Mouse (Mus musculus): ENCODE measurements around the gene Ddit4.

Gene Ddit4

DNA sequence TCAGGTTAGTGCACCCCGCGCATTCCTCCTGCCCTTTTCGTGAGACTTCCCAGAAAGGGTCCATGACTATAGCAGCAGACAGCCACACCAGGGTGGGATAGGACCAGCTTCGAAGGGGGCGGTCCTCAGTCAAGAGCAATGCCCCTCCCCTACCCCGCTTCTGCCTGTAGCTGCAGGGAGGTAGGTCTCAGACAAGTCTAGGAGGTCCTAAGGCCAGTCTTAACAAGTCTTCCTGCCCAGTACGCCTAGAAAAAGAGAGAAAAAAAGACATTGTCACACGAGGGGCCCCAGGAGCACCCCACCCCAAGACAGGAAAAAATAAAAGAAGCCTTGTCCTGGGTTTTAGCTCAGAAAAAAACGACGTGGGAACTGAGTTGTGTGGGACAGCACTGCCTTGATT, 35.0 kb downstream of the Ddit4 start:
- DNase-seq (ENCODE audit: low read depth): no peak

DNA sequence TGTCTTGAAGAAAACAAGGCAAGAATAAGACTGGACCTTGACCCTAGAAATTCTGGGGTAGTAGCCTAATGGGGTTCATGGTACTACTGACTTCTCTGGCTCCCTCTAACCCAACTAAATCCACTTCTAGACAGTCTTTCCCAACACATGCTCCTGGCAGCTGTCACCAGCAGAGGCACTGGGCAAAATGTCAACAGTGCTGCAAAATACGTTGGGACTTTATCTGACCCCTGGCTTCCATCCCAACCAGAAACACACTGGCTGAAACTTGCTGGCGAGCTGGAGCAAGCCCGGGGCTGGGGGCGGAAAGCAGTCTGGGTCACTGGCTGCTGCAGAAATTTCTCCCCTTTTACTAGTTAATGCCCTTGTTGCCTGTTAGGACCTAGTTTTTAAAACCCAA, 35.5 kb downstream of the Ddit4 start:
- peak; percentile 90 for DNase-seq (ENCODE audit: low read depth)

DNA sequence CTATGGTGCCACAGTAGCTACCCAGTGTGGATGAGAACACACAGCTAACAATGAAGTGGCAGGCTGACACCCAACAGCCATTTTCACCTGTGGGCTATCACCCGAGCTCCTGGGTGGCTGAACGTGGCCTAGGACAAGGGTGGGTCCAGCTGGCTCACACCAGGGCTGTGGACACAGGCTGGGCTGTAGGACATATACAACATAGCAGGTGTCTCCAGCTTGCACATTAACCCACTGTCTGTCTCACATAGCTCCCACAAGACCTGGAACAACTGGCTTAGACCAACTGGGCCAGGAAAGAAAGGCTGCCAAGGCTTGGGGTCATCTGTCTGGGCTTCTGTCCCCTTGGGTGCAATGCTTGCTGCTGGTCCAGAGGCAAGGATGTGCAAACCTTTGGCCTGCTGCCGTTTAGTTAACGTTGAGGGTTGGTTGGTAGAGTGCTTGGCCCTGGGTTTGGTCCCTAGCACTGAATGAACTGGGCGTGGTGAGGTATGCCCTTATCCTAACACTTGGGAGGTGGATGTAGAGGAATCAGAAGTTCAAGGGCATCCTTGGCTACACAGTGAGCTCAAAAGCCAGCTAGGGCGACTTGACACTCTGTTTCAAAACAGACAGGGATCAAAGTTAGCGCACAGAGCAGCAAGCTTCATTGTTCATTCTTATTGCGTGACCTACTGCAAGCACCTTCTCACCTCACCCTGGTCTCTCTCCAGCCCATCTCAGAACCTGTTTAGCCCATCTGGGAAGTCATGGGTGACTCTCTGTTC, 36.3 kb downstream of the Ddit4 start:
- DNase-seq (ENCODE audit: low read depth): no peak

DNA sequence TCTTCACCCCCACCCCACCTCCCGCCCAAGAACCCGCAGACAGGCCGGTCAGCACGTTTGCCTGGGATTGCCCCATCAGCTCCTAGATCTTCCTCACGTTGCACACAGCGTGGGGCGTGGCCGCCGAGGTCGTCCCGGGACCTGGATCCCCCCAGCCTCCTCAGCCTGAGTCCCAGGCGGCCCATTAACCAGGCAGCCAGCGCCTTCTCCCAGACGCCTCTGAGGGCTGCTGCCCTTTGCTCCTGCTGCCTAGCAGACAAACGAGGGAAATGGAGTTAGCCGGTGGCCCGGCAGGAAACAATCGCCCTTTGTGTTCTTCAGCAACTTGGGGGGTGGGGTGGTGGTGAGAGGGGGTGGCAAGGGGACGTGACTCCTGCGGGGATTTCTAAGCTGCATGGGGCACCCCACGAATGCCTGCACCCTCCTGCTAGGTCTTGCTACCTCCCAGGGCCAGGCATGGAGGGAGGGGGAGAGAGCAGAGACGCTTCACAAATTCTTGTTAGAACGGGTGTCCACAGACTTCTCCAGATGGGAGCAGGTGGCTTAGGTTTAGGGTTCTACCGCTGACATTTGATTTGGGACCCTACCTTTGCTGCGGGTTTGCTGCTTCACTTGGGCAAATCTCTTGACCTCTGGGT, 40.0 kb downstream of the Ddit4 start:
- no peak for DNase-seq (ENCODE audit: low read depth)

DNA sequence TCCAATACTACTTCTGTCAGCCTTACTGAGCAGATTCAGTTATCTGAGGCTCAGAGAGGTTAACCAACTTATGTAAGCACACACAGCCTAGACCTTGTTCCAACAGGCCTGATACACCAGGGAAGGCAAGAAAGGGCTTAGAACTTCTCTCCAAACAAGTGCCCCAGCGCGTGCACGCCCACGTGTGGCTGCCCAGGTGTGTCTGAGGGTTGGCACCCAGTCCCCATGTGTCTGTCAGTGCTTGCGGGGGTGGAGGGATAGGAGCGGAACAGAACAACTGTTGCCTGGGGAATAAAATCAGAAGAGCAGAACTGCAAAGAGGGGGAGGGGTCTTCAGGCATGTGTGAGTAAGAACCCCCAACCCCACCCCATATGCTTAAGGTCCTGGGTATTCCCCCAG, 40.5 kb downstream of the Ddit4 start:
- no peak for DNase-seq (ENCODE audit: low read depth)

DNA sequence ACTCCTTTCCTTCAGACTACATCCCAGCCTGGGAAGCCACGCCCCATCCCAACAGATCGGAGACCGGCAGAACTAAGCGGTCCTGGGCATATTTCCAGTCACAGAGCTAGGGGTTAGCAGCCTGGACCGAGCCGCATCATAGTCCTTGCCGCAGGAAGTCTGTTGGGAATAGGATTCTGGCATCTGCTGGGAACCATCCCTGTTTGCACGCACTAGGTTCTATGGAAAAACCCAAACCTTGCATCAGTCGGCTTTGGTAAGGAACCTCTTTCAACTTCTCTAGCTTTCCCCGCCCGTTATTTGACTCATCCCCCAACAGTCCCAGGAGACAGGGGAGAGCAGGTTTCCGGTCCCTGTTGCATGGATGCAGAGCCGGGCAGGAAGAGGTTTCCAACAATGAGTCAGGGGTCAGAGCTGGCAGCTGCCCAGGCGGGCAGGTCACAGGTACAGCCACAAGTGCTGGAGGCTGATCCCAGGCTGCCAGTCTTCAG, 42.2 kb downstream of the Ddit4 start:
- DNase-seq (ENCODE audit: low read depth): peak; percentile 99

DNA sequence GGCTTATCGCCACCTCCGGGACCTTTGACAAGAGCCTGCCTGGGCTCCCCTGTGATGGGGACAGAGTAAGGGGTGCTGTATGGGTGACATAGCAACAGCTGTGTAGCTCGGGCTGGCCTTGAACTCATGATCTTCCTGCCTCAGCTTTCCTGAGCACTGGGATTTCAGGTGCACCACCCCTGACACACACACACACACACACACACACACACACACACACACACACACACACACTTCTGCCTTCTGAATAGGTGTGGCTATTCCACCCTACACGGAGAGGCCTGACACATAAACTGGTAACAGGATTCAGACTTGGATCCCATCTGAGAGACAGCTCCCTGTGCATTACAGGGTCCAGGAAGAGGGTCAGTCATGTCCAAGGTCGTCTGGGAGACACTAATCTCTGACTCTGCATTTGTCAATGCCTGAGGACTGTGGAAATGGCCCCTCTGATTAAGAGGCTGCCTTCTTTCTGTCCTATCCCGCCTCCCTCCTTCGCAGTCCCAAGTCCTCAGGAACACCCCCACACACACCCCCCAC, 42.8 kb downstream of the Ddit4 start:
- DNase-seq (ENCODE audit: low read depth): no peak

DNA sequence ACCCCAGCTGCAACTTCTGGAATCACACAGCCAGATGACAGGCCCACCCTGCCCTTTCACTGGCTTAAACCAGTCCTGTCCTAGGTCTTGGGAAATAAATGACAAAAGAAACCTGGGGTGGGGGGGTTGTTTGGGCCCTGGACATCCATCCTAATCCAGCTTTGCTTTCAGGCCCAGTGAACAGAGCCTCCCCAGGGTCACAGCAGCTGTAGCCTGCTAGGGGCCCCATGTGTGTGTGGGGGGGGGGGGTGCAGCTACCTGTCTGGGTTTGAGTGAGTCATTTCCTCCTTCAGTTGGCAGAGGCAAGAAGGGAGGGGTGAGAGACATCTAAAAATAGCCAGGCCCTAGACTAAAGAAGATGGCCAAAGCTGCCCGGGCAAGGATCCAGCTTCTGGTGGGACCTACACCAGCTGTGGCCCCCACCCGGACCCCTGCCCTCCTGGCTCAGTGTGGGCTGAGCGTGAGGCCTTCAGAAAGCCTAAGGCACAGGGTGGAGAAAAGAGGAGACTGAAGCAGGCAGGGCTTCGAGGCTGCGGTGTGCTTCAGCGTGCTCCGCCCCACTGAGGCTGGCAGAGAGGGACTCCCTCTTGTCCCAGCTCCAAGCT, 43.8 kb downstream of the Ddit4 start:
- DNase-seq (ENCODE audit: low read depth): peak; percentile 89

DNA sequence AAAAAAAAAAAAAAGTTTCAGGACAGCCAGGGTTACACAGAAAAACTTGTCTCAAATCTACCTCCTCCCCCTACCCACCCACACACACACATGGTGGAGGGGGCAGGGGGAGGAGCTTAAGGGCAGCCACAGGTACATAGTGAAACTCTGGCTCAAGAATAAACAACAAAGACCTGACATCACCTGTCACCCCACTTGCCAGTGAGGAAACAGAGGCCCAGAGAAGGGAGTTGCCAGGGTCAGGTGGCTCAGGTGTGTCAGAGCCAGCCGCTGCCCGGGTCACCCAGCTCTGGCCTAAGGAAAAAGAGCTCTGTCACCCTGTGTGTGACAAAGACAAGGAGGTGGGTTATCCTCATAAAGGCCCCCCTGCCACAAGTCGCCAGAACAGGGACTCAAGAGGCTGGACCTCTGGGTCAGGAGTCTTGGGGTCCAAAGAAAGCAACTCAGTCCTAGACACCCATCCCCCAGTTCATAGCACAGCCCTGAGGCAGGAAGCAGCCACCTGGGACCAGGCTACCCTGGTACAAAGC, 44.5 kb downstream of the Ddit4 start:
- DNase-seq (ENCODE audit: low read depth): no peak

DNA sequence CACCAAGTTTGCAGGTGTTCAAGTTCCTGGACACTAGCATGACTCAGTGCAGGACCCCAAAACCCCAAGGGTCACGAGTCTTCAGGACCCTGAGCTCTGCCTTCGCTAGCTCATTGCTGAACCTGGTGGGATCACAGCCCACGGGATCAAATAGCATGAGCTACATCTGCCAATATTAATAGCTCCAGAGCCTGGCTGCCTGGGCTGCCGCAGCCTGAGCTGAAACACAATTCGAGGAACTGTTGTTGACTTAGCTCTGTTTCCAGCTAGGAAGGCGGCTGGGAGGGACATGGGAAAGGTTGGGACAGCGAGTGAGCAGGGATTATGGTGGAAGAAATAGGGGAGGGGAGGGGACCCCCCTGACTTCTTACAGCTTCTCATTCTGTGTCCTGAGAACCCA, 48.5 kb downstream of the Ddit4 start:
- no peak for DNase-seq (ENCODE audit: low read depth)

DNA sequence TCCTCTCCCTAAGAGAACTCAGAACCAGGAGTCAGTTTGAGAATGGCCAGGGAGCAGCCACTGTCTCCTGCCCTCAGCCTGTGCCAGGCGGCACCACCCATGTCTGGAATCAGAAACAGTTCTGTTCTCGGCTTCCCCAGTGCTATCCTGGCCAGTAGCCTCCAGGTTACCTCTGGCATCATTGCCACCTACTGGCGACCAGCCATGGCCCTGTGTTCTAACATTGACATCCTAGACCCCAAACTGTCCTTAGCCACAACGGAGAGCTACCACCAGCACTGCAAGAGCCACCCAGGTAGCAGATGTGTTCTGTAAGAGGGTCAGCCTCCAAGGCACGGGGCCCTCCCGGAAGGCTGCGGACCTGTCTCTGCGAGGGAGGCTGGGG, 49.0 kb downstream of the Ddit4 start:
- DNase-seq (ENCODE audit: low read depth): no peak

DNA sequence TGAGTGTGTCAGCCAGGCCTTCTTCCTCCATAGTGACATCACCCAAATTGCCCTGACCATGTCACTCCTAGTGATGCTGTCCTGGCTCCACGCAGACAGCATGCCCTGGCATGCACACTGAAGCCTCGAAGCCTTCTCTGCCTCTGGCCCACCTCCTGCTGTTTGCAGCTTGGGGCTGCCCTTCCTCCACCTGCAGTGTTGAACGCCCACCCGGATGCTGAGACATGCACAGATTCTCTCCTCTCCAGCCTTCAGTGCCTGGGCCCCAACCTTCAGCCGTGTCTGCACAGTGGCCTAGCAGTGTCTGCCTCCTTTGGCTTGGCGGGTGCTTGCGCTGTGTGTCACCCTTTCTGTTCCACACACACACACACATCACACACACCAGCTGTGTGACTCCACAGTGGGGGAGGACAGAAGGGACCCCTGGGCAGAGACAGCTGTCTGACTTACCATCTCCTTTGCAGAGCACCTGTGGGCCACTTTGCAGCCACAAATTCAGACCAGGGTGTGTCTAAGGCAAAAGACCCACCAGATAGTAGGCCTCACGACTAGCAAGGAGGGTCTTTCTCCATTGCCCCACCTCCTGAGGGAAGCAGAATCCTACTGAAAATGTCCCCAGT, 49.5 kb downstream of the Ddit4 start:
- DNase-seq (ENCODE audit: low read depth): no peak

DNA sequence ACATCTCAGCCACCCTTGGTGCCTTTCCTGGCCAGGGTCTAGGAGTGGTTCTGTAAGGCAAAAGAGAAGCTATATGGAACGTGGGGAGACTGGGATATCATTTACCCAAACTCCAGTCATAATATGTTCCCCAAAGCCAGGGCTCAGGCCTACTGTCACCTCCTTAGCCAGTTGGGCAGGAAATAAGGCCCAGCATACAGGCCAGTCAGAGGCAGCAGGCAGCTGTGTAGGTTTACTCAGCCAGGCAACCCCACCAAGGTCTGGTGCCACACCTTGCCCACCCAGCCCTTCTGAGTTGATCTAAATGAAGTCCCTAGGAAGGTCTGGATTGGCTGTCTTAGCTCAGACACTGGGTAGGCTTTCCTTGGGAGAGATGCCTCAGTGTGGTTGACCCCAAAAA, 50.2 kb downstream of the Ddit4 start:
- no peak for DNase-seq (ENCODE audit: low read depth)

DNA sequence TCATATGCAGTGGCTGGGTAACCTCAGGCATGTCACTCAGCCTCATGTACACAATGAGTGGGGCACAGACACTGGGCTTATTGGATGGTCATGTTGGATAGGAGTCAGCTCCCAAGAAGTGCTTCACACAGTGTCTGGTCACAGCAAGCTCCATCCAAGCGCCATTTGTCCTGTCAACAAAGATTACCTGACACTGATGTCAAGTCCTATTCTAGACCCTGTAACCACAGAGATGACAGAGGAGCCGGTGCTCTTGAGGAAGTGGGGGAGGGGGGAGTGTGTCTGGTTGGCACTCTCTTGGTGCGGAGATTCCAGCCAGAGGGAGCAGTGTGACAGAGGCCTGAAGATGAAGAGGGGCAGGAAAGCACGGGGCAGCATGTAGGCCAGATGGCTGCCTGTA, 50.7 kb downstream of the Ddit4 start:
- DNase-seq (ENCODE audit: low read depth): no peak

DNA sequence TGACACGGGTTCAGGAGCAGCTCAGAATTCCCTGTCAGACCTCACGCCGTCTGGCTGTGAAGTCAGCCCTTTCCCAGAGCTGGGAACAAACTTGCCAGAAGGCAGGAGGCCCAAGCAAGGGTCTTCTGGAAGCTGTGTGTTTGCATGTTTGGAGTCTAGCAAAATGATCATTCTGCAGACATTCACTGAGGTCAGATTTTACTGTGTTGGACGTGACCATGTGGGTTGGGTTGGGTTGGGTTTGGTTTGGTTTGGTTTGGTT, 51.5 kb downstream of the Ddit4 start:
- DNase-seq (ENCODE audit: low read depth): no peak
